Mouse (Mus musculus): ENCODE results near the gene P3h4.

DNA sequence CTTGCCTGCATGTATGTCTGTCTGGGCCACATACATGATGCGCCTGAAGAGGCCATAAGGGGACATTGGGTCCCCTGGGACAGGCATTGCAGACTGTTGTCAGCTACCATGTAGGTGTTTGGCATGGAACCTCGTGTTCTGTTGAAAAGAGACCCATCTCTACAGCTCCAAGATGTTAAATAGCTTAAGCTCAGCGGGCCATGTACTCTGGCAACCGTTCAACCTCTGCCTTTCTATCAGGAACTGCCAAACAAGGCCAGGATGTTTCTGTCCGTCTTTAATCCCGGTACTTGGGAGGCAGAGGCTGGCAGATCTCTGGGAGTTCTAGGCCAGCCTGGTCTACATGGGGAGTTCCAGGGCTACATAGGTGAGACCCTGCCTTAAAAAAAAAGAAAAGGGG, 28.0 kb upstream of the P3h4 start:
- TF ChIP-seq CTCF (IDR thresholded peaks at IDR 0.05; ENCODE audit: control insufficient read depth, insufficient read depth, low read length) (no peak), POLR2A (IDR thresholded peaks at IDR 0.05; ENCODE audit: borderline replicate concordance, control insufficient read depth, low read depth, low read length) (no peak)
